Mouse (Mus musculus) limb, embryonic 13.5 days (tissue): Measurements from ENCODE around the gene Etv4. TPM values are rescaled to one million over a fixed set of nuclear protein-coding genes. Genes with fewer than 3 reads are reported as not detected.

Experiments used
- ATAC-seq: fragments of 200-750 bp; cut with Nextera tagmentation; 2 replicates; pipeline ENCODE4 v1.8.0; 2017; ENCODE audit warnings: low read depth, moderate number of reproducible peaks, moderate TSS enrichment; ENCODE audit not compliant: low FRiP score
- H3K27ac ChIP-seq: fragments of 300-500 bp; sonication (generic); 2 replicates; pipeline ENCODE4 v1.5.1; 2015; ENCODE audit warnings: inconsistent platforms, mild to moderate bottlenecking, moderate library complexity
- H3K27me3 ChIP-seq: fragments of 300-500 bp; sonication (generic); 2 replicates; pipeline ENCODE4 v1.6.1; 2015; ENCODE audit warnings: mild to moderate bottlenecking, inconsistent platforms
- H3K36me3 ChIP-seq: fragments of 300-500 bp; sonication (generic); 2 replicates; pipeline ENCODE4 v1.6.1; 2015; ENCODE audit warnings: inconsistent platforms, mild to moderate bottlenecking, moderate library complexity
- H3K4me1 ChIP-seq: fragments of 300-500 bp; sonication (generic); 2 replicates; pipeline ENCODE4 v1.6.1; 2015; ENCODE audit warnings: inconsistent platforms
- H3K4me2 ChIP-seq: fragments of 300-500 bp; sonication (generic); replicated peaks from 2 replicates; pipeline ENCODE4 v1.6.1; 2015; ENCODE audit warnings: inconsistent platforms, mild to moderate bottlenecking, moderate library complexity
- H3K4me3 ChIP-seq: fragments of 300-500 bp; sonication (generic); 2 replicates; pipeline ENCODE4 v1.5.1; 2015; ENCODE audit warnings: moderate library complexity, mild to moderate bottlenecking, inconsistent platforms
- H3K9ac ChIP-seq: fragments of 300-500 bp; sonication (generic); 2 replicates; pipeline ENCODE4 v1.6.1; 2015; ENCODE audit warnings: mild to moderate bottlenecking, inconsistent platforms
- H3K9me3 ChIP-seq: fragments of 300-500 bp; sonication (generic); 2 replicates; pipeline ENCODE4 v1.6.1; 2016; ENCODE audit warnings: inconsistent platforms
- WGBS: fragments of 180-500 bp; shearing (Covaris S2); methylation state at CpG from one replicate; pipeline ENCODE4 v1.1.7; 2015; 5-methylcytosine and 5-hydroxymethylcytosine counted together
- polyA plus RNA-seq: library from polyadenylated mRNA; unstranded; fragments of >200 nt; fragmentation: Nextera tagmentation; extraction: Ambion mirVana; gene quantifications from 2 replicates; pipeline ENCODE4 v1.2.1, GENCODE M21; 2015

Gene Etv4
- polyA plus RNA-seq, 1 experiment from 2014 or later = 17.9 TPM

- Histone ChIP-seq H3K4me1 (peaks cover 26% of the 10 kb centered on the region), H3K4me3 (no peak overlapping the region), H3K9ac (no peak overlapping the region), H3K36me3 (no peaks in the 10 kb centered on the region), H3K4me2 (no peak overlapping the region), H3K27ac (no peak overlapping the region), H3K9me3 (peaks cover 4% of the 10 kb centered on the region; the same call in 1 of the 2 replicates), H3K27me3 (peaks cover 37% of the 10 kb centered on the region)
- no peak for ATAC-seq
- 23% methylated on average over 15 of the region's 15 CpGs for WGBS
Measured at GRCm38 (mm10) chr11:101809060-101809828, 24.1 kb upstream of the Etv4 start.

- Histone ChIP-seq H3K27ac (no peak overlapping the region), H3K27me3 (peaks cover 33% of the 10 kb centered on the region), H3K4me3 (no peak overlapping the region), H3K9ac (no peak overlapping the region), H3K4me2 (no peak overlapping the region), H3K9me3 (peaks cover 7% of the 10 kb centered on the region; the same call in 1 of the 2 replicates), H3K4me1 (peaks cover 17% of the 10 kb centered on the region), H3K36me3 (no peaks in the 10 kb centered on the region)
- whole genome bisulfite sequencing = 80% methylated on average over 10 of the region's 10 CpGs
- no peak for ATAC-seq
Measured at GRCm38 (mm10) chr11:101807266-101807665, 22.1 kb upstream of the Etv4 start.

- peaks cover 6% of the 10 kb centered on the region; the same call in 1 of the 2 replicates for H3K9me3 ChIP-seq
- H3K27ac ChIP-seq = no peak overlapping the region
- 68% methylated on average over 12 of the region's 12 CpGs for WGBS
- H3K4me3 ChIP-seq = no peak overlapping the region
- no peak for ATAC-seq
- H3K4me1 ChIP-seq = peaks cover 22% of the 10 kb centered on the region
- H3K4me2 ChIP-seq = peak overlapping the region; percentile 31; the same call in 1 of the 2 replicates
- H3K36me3 ChIP-seq = no peaks in the 10 kb centered on the region
- no peak overlapping the region for H3K9ac ChIP-seq
- H3K27me3 ChIP-seq = peaks cover 33% of the 10 kb centered on the region
Measured at GRCm38 (mm10) chr11:101806741-101807140, 21.6 kb upstream of the Etv4 start.

GRCm38 (mm10) chr11:101805113-101805704 lies 20.0 kb upstream of the Etv4 start:
- Histone ChIP-seq H3K9me3 (0 out of 2 replicates have a peak, but pooled peaks cover 4% of the 10 kb centered on the region), H3K4me2 (no peak overlapping the region), H3K4me1 (peaks cover 28% of the 10 kb centered on the region), H3K4me3 (no peak overlapping the region), H3K27me3 (peaks cover 24% of the 10 kb centered on the region), H3K9ac (no peak overlapping the region), H3K27ac (no peak overlapping the region), H3K36me3 (no peaks in the 10 kb centered on the region)
- no peak for ATAC-seq
- WGBS = 90% methylated on average over 8 of the region's 8 CpGs

- 0 out of 2 replicates have a peak, but pooled peaks cover 4% of the 10 kb centered on the region for H3K9me3 ChIP-seq
- peaks cover 11% of the 10 kb centered on the region for H3K4me1 ChIP-seq
- peaks cover 1% of the 10 kb centered on the region; the same call in 1 of the 2 replicates for H3K27me3 ChIP-seq
- 2% methylated on average over 5 of the region's 5 CpGs for WGBS
- H3K4me2 ChIP-seq = peak overlapping the region; percentile 46
- no peaks in the 10 kb centered on the region for H3K36me3 ChIP-seq
- no peak overlapping the region for H3K27ac ChIP-seq
- no peak overlapping the region for H3K4me3 ChIP-seq
- no peak for ATAC-seq
- H3K9ac ChIP-seq = no peak overlapping the region
Measured at GRCm38 (mm10) chr11:101801386-101801785, 16.2 kb upstream of the Etv4 start.

GRCm38 (mm10) chr11:101798083-101798482 lies 12.9 kb upstream of the Etv4 start:
- no peak overlapping the region for H3K4me3 ChIP-seq
- H3K9me3 ChIP-seq = no peaks in the 10 kb centered on the region
- no peaks in the 10 kb centered on the region; the same call in 1 of the 2 replicates for H3K27me3 ChIP-seq
- no peaks in the 10 kb centered on the region for H3K36me3 ChIP-seq
- WGBS = 35% methylated on average over 8 of the region's 8 CpGs
- H3K4me2 ChIP-seq = no peak overlapping the region
- H3K9ac ChIP-seq = no peak overlapping the region
- peaks cover 11% of the 10 kb centered on the region for H3K4me1 ChIP-seq
- no peak overlapping the region for H3K27ac ChIP-seq
- no peak for ATAC-seq

- 84% methylated on average over 2 of the region's 2 CpGs for WGBS
- no peak overlapping the region for H3K4me2 ChIP-seq
- H3K4me1 ChIP-seq = peaks cover 11% of the 10 kb centered on the region
- no peak for ATAC-seq
- H3K27ac ChIP-seq = no peak overlapping the region
- H3K4me3 ChIP-seq = no peak overlapping the region
- H3K27me3 ChIP-seq = no peaks in the 10 kb centered on the region; the same call in 1 of the 2 replicates
- no peaks in the 10 kb centered on the region for H3K36me3 ChIP-seq
- no peak overlapping the region for H3K9ac ChIP-seq
- H3K9me3 ChIP-seq = no peaks in the 10 kb centered on the region
Measured at GRCm38 (mm10) chr11:101797355-101797754, 12.2 kb upstream of the Etv4 start.

GRCm38 (mm10) chr11:101790811-101791526 lies 5.8 kb upstream of the Etv4 start:
- H3K9me3 ChIP-seq = no peaks in the 10 kb centered on the region
- peak; percentile 28; the same call in 1 of the 2 replicates for ATAC-seq
- 32% methylated on average over 19 of the region's 19 CpGs for WGBS
- peak overlapping the region; percentile 35; the same call in 1 of the 2 replicates for H3K27ac ChIP-seq
- H3K4me2 ChIP-seq = peak overlapping the region; percentile 44
- peaks cover 23% of the 10 kb centered on the region for H3K27me3 ChIP-seq
- peaks cover 16% of the 10 kb centered on the region for H3K4me1 ChIP-seq
- H3K4me3 ChIP-seq = no peak overlapping the region
- H3K9ac ChIP-seq = no peak overlapping the region
- no peaks in the 10 kb centered on the region for H3K36me3 ChIP-seq

GRCm38 (mm10) chr11:101787432-101787831 lies 2.3 kb upstream of the Etv4 start:
- H3K4me3 ChIP-seq = no peak overlapping the region
- no peak overlapping the region for H3K9ac ChIP-seq
- no peaks in the 10 kb centered on the region for H3K9me3 ChIP-seq
- H3K27ac ChIP-seq = no peak overlapping the region
- no peak for ATAC-seq
- H3K4me1 ChIP-seq = peaks cover 36% of the 10 kb centered on the region
- no peaks in the 10 kb centered on the region for H3K36me3 ChIP-seq
- H3K27me3 ChIP-seq = peaks cover 53% of the 10 kb centered on the region
- 72% methylated on average over 1 of the region's 1 CpGs for WGBS
- H3K4me2 ChIP-seq = no peak overlapping the region

GRCm38 (mm10) chr11:101786651-101787050 lies 1.5 kb upstream of the Etv4 start:
- peaks cover 57% of the 10 kb centered on the region for H3K27me3 ChIP-seq
- ATAC-seq = no peak
- H3K4me3 ChIP-seq = no peak overlapping the region
- peaks cover 36% of the 10 kb centered on the region for H3K4me1 ChIP-seq
- WGBS = 62% methylated on average over 7 of the region's 7 CpGs
- H3K4me2 ChIP-seq = no peak overlapping the region
- no peaks in the 10 kb centered on the region for H3K9me3 ChIP-seq
- no peak overlapping the region for H3K9ac ChIP-seq
- no peak overlapping the region for H3K27ac ChIP-seq
- no peaks in the 10 kb centered on the region for H3K36me3 ChIP-seq

GRCm38 (mm10) chr11:101785852-101786205 lies 658 bp upstream of the Etv4 start:
- WGBS = 12% methylated on average over 7 of the region's 7 CpGs
- no peak overlapping the region for H3K27ac ChIP-seq
- H3K36me3 ChIP-seq = no peaks in the 10 kb centered on the region
- ATAC-seq = no peak
- H3K9me3 ChIP-seq = no peaks in the 10 kb centered on the region
- H3K9ac ChIP-seq = no peak overlapping the region
- H3K27me3 ChIP-seq = peaks cover 57% of the 10 kb centered on the region
- H3K4me3 ChIP-seq = peak overlapping the region; percentile 60
- H3K4me1 ChIP-seq = peaks cover 28% of the 10 kb centered on the region
- peak overlapping the region; percentile 96 for H3K4me2 ChIP-seq
